Mouse (Mus musculus): ENCODE results near the gene Cdkn2c. TPM values are rescaled to one million over a fixed set of nuclear protein-coding genes. Genes with fewer than 3 reads are reported as not detected.

Cdkn2c gene
- polyA plus RNA-seq, 1 experiment, result 21.6 TPM

DNA sequence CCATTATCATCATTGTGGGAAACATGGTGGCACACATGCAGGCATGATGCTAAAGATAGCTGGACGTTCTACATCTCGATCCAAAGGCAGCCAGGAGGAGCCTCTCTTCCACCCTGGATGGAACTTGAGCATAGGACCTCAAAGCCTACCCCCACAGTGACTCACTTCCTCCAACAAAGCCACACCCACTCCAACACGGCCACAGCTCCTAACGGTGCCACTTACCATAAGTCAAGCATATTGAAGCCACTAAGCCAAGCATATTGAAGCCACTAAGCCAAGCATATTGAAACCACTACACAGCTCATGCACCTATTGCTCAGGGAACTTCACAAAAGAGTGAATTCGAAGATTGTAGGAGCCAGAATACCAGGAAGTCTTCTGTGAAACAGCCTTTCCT lies 17.7 kb downstream of the Cdkn2c start:
- H3K4me3 ChIP-seq (ENCODE audit: insufficient read depth, poor library complexity, severe bottlenecking), result no peak overlapping the region
- no peaks in the 10 kb centered on the region for H3K79me2 ChIP-seq (ENCODE audit: control insufficient read depth, insufficient read depth)
- H3K27me3 ChIP-seq (ENCODE audit: control insufficient read depth, insufficient read depth, insufficient read length), result no peaks in the 10 kb centered on the region
- H3K79me3 ChIP-seq (ENCODE audit: low read depth), result no peaks in the 10 kb centered on the region
- no peak overlapping the region for H3ac ChIP-seq (ENCODE audit: control insufficient read depth, insufficient read length, low read depth)
- no peaks in the 10 kb centered on the region for H3K36me3 ChIP-seq (ENCODE audit: control insufficient read depth, insufficient read depth)
- no peak for TF ChIP-seq FOSL1 (IDR thresholded peaks at IDR 0.05; ENCODE audit: insufficient read depth, low read length, poor library complexity, severe bottlenecking)
- TF ChIP-seq MAX (IDR thresholded peaks at IDR 0.05), result no peak
- no peak for TF ChIP-seq USF1 (IDR thresholded peaks at IDR 0.05; ENCODE audit: low read depth)

DNA sequence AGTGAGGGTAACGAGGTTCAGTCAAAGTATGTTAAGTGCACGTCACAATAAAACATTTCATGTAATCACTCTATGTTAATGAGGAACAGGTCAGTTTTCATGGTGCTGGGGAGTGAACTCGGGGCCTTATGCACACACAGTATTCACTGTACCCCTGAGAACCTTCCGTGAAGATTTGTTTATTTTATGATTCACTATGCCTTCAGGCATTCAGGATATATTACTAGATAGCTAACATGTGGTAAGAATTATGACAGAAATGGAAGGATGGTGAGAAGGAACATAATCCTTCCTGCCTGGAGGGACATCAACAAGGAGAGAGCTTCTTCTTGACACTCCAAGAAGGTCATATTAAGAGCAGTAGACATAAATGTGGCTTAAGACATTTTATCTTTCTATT lies 19.7 kb downstream of the Cdkn2c start:
- Histone ChIP-seq H3K4me3 (ENCODE audit: insufficient read depth, poor library complexity, severe bottlenecking) (no peak overlapping the region), H3K36me3 (ENCODE audit: control insufficient read depth, insufficient read depth) (no peaks in the 10 kb centered on the region), H3K79me3 (ENCODE audit: low read depth) (no peaks in the 10 kb centered on the region), H3K27me3 (ENCODE audit: control insufficient read depth, insufficient read depth, insufficient read length) (no peaks in the 10 kb centered on the region), H3ac (ENCODE audit: control insufficient read depth, insufficient read length, low read depth) (no peak overlapping the region), H3K79me2 (ENCODE audit: control insufficient read depth, insufficient read depth) (no peaks in the 10 kb centered on the region)
- TF ChIP-seq USF1 (IDR thresholded peaks at IDR 0.05; ENCODE audit: low read depth) (no peak), FOSL1 (IDR thresholded peaks at IDR 0.05; ENCODE audit: insufficient read depth, low read length, poor library complexity, severe bottlenecking) (no peak), MAX (IDR thresholded peaks at IDR 0.05) (no peak), CTCF (IDR thresholded peaks at IDR 0.05; ENCODE audit: control insufficient read depth, insufficient read depth, insufficient read length) (no peak), CEBPB (IDR thresholded peaks at IDR 0.05; ENCODE audit: low read depth) (no peak), MYOD1 (IDR thresholded peaks at IDR 0.05; ENCODE audit: control insufficient read depth, insufficient read length, low read depth) (no peak), MYOG (IDR thresholded peaks at IDR 0.05; ENCODE audit: control insufficient read depth, extremely low read depth, insufficient read length) (no peak)

DNA sequence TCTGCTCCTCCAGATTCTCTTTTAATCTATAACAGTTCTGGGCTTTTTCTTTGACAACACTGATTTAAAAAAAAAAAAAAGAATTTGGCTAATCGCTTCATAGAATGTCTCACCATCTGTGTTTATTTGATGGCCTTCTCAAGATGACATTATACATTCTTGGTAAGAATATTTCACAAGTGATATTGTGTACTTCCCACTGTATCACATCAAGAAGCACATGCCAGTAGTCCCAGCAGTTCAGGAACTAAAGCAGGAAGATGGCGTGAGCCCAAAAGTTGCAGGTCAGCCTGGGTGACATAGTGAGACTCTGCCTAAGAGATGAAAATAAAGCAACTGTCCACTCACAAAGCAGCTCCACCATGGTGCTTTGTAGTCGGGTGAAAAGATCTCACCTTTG lies 25.5 kb downstream of the Cdkn2c start:
- no peaks in the 10 kb centered on the region for H3K79me2 ChIP-seq (ENCODE audit: control insufficient read depth, insufficient read depth)
- no peaks in the 10 kb centered on the region for H3K27me3 ChIP-seq (ENCODE audit: control insufficient read depth, insufficient read depth, insufficient read length)
- H3K79me3 ChIP-seq (ENCODE audit: low read depth), result no peaks in the 10 kb centered on the region
- TF ChIP-seq CTCF (IDR thresholded peaks at IDR 0.05; ENCODE audit: control insufficient read depth, insufficient read depth, insufficient read length) (no peak), FOSL1 (IDR thresholded peaks at IDR 0.05; ENCODE audit: insufficient read depth, low read length, poor library complexity, severe bottlenecking) (no peak), MYOG (IDR thresholded peaks at IDR 0.05; ENCODE audit: control insufficient read depth, extremely low read depth, insufficient read length) (no peak), USF1 (IDR thresholded peaks at IDR 0.05; ENCODE audit: low read depth) (no peak), CEBPB (IDR thresholded peaks at IDR 0.05; ENCODE audit: low read depth) (no peak), MYOD1 (IDR thresholded peaks at IDR 0.05; ENCODE audit: control insufficient read depth, insufficient read length, low read depth) (no peak)
- H3K36me3 ChIP-seq (ENCODE audit: control insufficient read depth, insufficient read depth), result no peaks in the 10 kb centered on the region
- no peak overlapping the region for H3K4me3 ChIP-seq (ENCODE audit: insufficient read depth, poor library complexity, severe bottlenecking)
- no peak overlapping the region for H3ac ChIP-seq (ENCODE audit: control insufficient read depth, insufficient read length, low read depth)

DNA sequence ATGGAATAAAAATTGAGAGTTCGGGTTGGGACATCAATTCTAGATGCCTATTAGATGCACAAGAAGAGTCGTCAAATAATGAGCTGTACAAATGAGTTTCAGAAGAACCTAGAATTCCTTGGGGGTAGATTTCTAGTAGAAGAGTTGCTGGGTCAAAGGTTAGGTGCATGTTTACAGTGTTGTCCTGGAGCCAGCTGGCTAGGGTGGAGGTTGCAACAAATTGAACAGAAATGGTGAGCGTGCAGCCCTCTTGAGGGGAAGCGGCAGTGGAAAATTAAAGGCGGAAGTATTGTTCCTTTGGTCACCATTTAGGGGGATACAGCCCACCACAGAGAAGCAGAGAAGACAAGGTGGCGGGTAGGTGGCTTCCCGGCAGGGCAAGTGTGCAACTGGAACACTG lies 26.8 kb downstream of the Cdkn2c start:
- TF ChIP-seq USF1 (IDR thresholded peaks at IDR 0.05; ENCODE audit: low read depth) (no peak), MYOG (IDR thresholded peaks at IDR 0.05; ENCODE audit: control insufficient read depth, extremely low read depth, insufficient read length) (no peak), MYOD1 (IDR thresholded peaks at IDR 0.05; ENCODE audit: control insufficient read depth, insufficient read length, low read depth) (no peak), FOSL1 (IDR thresholded peaks at IDR 0.05; ENCODE audit: insufficient read depth, low read length, poor library complexity, severe bottlenecking) (no peak), CTCF (IDR thresholded peaks at IDR 0.05; ENCODE audit: control insufficient read depth, insufficient read depth, insufficient read length) (no peak), MAX (IDR thresholded peaks at IDR 0.05) (no peak), CEBPB (IDR thresholded peaks at IDR 0.05; ENCODE audit: low read depth) (no peak)
- H3K79me2 ChIP-seq (ENCODE audit: control insufficient read depth, insufficient read depth), result no peaks in the 10 kb centered on the region

DNA sequence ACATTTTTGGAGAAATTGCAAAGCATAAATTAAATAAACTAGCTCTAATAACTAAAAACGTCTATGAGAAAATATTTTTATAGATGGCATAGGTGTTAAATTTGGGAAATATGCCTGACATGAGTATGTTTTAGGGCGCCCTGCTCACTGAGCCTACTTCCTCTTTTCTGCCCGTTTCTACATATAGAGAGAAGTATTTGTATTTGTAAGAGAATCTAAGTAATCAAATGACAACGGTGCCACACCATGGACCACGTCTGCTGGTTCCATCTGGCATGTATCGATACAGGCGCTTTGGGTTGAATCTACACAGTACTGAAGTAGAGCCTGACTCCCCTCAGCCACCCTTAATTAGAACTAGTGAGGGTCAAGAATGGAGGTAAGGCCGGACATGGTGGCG lies 27.6 kb downstream of the Cdkn2c start:
- Histone ChIP-seq H3K36me3 (ENCODE audit: control insufficient read depth, insufficient read depth) (no peaks in the 10 kb centered on the region), H3K79me3 (ENCODE audit: low read depth) (no peaks in the 10 kb centered on the region), H3K4me3 (ENCODE audit: insufficient read depth, poor library complexity, severe bottlenecking) (no peak overlapping the region), H3K79me2 (ENCODE audit: control insufficient read depth, insufficient read depth) (no peaks in the 10 kb centered on the region), H3ac (ENCODE audit: control insufficient read depth, insufficient read length, low read depth) (no peak overlapping the region), H3K27me3 (ENCODE audit: control insufficient read depth, insufficient read depth, insufficient read length) (no peaks in the 10 kb centered on the region)
- TF ChIP-seq MYOD1 (IDR thresholded peaks at IDR 0.05; ENCODE audit: control insufficient read depth, insufficient read length, low read depth) (no peak), FOSL1 (IDR thresholded peaks at IDR 0.05; ENCODE audit: insufficient read depth, low read length, poor library complexity, severe bottlenecking) (no peak), MYOG (IDR thresholded peaks at IDR 0.05; ENCODE audit: control insufficient read depth, extremely low read depth, insufficient read length) (no peak), USF1 (IDR thresholded peaks at IDR 0.05; ENCODE audit: low read depth) (no peak), CTCF (IDR thresholded peaks at IDR 0.05; ENCODE audit: control insufficient read depth, insufficient read depth, insufficient read length) (no peak), MAX (IDR thresholded peaks at IDR 0.05) (no peak), CEBPB (IDR thresholded peaks at IDR 0.05; ENCODE audit: low read depth) (no peak)

More for the DNA sequence above, 26.8 kb downstream of the Cdkn2c start:
- Histone ChIP-seq H3K36me3 (ENCODE audit: control insufficient read depth, insufficient read depth) (no peaks in the 10 kb centered on the region), H3K79me3 (ENCODE audit: low read depth) (no peaks in the 10 kb centered on the region), H3K27me3 (ENCODE audit: control insufficient read depth, insufficient read depth, insufficient read length) (no peaks in the 10 kb centered on the region), H3ac (ENCODE audit: control insufficient read depth, insufficient read length, low read depth) (no peak overlapping the region), H3K4me3 (ENCODE audit: insufficient read depth, poor library complexity, severe bottlenecking) (no peak overlapping the region)

DNA sequence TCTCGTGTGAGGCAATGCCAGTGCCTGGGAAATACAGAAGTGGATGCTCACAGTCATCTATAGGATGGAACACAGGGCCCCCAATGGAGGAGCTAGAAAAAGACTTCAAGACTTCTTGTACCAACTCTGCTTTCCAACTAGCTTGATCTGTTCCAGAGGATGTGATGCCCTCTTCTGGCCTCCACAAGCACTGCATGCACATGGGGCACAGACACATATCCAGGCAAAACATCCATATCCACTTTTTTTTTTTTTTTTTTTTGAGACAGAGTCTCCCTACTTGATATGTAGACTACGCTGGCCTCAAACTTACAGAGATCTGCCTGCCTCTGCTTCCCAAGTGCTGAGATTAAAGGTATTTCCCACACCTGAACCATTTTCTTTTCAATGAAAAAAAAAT lies 32.0 kb downstream of the Cdkn2c start:
- no peak overlapping the region for H3K4me3 ChIP-seq (ENCODE audit: insufficient read depth, poor library complexity, severe bottlenecking)
- H3K27me3 ChIP-seq (ENCODE audit: control insufficient read depth, insufficient read depth, insufficient read length), result no peaks in the 10 kb centered on the region
- no peaks in the 10 kb centered on the region for H3K79me2 ChIP-seq (ENCODE audit: control insufficient read depth, insufficient read depth)
- H3K79me3 ChIP-seq (ENCODE audit: low read depth), result no peaks in the 10 kb centered on the region
- TF ChIP-seq MAX (IDR thresholded peaks at IDR 0.05), result no peak
- no peak for TF ChIP-seq USF1 (IDR thresholded peaks at IDR 0.05; ENCODE audit: low read depth)
- TF ChIP-seq CEBPB (IDR thresholded peaks at IDR 0.05; ENCODE audit: low read depth), result no peak
- TF ChIP-seq MYOD1 (IDR thresholded peaks at IDR 0.05; ENCODE audit: control insufficient read depth, insufficient read length, low read depth), result no peak
- no peak for TF ChIP-seq MYOG (IDR thresholded peaks at IDR 0.05; ENCODE audit: control insufficient read depth, extremely low read depth, insufficient read length)
- TF ChIP-seq CTCF (IDR thresholded peaks at IDR 0.05; ENCODE audit: control insufficient read depth, insufficient read depth, insufficient read length), result no peak
- no peak for TF ChIP-seq FOSL1 (IDR thresholded peaks at IDR 0.05; ENCODE audit: insufficient read depth, low read length, poor library complexity, severe bottlenecking)
- no peak overlapping the region for H3ac ChIP-seq (ENCODE audit: control insufficient read depth, insufficient read length, low read depth)
- no peaks in the 10 kb centered on the region for H3K36me3 ChIP-seq (ENCODE audit: control insufficient read depth, insufficient read depth)

Data from C2C12 (cell line).